Mouse (Mus musculus) E14TG2a.4 (cell line): ENCODE measurements around the gene Rap1gap.

ENCODE experiments used
- CTCF ChIP-seq: conservative IDR thresholded peaks from 2 replicates; pipeline ENCODE4 v1.5.1; 2014; ENCODE audit warnings: low read length
- NANOG ChIP-seq: IDR thresholded peaks from 2 replicates; pipeline ENCODE4 v1.6.1; 2014; ENCODE audit warnings: borderline replicate concordance, low read length, mixed read lengths

- no peak for TF ChIP-seq CTCF
- no peak for TF ChIP-seq NANOG
Observed at GRCm38 (mm10) chr4:137737760-137738159, 73.2 kb downstream of the Rap1gap start.
